Mouse (Mus musculus) retina, postnatal 7 days (tissue): ENCODE results near the gene Fam135a.

Source experiments
- DNase-seq: peaks from one replicate; pipeline ENCODE4 v3.0.0-alpha.2; 2012; ENCODE audit warnings: low read depth, low spot score

The Fam135a gene

DNA sequence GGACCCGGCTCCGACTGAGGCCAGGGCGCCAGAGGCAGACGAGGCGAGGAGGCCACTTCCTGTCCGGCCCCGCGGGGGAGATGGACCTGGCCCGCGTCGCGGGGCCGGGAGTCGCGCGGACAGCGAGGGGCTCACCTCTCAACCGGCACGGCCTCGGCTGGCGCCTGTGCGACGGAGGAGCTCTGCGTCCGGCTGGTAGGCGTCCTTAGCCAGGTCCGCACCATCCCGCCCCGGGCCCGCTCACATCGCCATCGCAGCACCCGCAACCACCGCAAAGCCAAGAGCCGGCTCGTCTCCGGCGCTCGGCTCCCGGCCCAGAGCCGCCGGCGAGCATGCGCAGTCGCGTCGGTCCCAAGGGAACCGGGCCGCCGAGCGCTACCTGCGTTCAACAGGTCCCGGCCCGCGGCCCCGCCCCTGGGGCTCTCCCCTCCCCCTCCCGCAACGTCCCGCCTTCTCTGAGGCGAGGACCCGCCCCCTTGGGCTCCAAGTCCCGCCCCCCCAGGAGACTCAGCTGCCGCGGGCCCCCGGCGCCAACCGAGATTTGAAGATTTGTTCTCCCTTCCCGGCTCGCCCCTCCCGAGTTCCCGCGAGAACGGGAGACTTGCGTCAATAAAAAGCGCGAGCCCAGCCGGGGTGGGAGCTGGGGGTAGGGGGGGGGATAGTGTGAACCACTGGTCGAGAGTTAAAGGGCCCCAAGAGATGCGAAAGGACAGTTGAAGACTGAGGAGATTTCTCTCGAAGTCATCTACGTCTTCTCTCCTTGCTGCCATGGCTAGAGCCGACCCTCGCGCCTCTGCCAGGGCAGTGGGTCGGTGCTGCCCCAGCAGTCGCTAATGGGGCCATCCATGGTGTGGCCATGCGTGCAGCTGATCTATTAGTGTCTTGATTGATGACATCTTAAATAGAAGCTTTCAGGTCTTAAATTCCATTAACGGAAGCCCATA lies at the start of gene Fam135a:
Fam135a (minus strand) TSS at position 416 of the 944 bp plus-strand sequence.
- DNase-seq, result peak; percentile 96

DNA sequence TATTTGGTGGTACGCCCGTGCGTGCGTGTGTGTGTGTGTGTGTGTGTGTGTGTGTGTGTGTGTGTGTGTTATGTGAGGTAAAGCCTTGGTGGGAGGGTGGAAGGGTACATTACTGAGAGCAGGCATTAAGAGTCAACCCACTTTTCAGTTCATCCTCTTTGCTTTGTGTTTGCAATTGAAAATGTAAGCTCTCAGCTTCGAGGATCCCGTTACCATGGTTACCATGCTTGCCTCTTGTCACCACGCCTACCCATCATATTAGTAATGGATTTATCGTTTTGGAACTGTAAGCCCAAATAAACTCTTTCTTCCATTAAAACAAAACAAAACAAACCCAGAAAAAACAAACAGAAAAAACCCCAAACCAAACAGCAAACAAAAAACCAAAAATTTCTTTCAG lies 43.4 kb upstream of the Fam135a start:
- no peak for DNase-seq

DNA sequence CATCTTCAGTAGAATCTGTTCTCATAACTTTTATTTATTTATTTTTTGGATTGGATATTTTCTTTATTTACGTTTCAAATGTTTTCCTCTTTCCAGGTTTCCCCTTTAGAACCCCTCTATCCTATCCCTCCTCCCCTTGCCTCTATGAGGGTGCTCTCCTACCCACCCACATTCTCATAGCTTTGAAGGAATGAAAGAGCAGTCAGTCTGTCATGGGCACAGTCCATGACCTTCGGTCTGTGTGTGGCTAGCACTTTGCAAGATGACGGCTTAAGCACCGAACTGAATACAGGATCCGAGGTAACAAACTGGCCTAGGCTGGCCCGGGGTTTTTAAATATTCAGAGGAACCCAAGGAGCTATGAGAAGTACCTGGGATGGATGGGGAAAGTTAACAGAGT lies 40.4 kb upstream of the Fam135a start:
- DNase-seq, result no peak

DNA sequence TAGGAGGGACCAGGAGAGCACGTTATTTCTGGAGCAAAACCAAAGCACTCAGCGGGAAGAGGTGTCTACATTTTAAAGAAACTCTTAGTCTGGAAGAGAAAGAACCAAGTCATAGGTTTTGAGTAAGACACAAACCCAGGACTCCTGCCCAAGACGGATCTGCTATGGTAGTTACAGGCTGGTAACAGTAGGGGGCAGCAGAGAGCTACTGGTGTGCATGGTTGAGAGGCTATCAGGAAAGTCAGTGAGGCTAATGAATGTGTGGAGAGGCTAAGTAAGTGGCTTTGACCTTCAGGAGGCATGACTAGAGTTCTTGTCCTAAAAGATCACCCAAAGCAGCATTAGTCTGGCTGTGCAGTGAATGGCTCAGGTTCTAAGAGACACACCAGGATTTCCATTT lies 37.0 kb upstream of the Fam135a start:
- peak; percentile 39 for DNase-seq

DNA sequence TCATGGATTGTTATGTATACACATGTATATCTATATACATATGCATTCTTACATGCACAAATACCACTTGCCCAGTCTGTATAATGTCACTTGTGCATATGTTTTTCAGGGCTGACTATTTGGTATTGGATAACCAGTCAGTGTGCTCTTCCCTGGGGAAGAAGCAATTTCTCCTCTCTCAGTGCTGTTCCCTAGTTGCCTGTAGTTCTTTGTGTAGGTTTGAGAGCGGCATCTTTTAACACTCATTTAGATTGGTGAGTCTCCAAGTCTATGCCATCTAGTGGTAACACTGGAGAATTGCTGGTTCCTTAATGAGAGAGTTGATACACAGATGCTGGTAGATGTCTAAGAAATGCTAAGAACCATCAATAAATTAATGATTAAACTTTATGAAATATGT lies 34.7 kb upstream of the Fam135a start:
- peak; percentile 29 for DNase-seq

DNA sequence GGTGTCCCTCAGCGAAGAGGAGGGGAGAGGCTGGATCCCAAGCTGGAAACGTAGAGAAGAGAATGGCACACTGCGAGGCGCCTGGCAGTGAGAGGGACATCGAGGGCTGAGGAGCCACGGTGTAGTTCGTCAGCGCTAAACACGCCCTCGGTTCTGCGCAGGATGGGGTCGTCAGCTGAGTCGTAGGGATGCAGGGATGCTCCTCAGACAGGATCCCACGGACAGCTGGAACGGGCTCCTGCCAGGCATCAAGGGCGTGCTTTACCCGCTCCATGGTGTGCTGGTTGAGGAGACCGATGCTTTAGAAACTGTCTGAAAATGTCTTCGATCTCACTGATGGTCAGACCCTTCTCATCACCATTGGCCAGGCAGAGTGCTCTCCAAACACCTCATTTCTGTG lies 33.7 kb upstream of the Fam135a start:
- DNase-seq, result no peak

DNA sequence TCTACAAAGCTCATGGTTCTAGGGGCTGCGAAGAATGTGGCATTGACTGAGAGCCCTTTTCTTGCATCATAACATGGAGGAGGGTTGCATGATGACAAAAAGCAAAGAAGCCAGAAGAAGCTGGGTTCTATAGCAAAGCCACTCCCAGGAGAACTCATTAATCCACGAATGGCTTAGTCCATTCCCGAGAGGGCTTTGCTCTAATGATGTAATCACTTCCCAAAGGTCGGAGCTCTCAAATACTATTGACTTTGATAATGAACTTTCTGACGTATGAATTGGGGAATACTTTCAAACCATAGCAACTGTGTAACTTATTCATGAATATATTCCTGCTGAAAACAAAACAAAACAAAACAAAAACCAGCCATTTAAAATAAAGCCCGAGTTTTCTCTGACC lies 27.7 kb upstream of the Fam135a start:
- no peak for DNase-seq

DNA sequence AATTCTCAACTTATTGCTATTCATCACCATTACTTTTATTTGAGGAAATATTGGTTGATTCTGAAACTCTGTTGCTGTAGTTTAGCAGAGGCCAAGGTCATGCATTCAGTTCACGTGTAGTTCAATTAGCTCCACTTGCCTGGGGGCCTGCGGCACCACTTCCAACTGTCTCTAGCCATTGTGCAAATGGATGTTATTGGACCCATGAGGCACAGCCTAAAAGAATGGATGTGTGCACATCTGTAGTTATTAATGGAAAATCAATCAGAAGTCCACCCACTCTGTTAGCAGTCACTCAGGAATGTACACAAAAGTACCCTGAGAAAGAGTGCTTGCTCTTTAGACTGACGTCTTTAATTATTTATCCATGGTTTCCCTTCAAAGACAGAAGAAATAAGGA lies 24.5 kb upstream of the Fam135a start:
- DNase-seq, result no peak

DNA sequence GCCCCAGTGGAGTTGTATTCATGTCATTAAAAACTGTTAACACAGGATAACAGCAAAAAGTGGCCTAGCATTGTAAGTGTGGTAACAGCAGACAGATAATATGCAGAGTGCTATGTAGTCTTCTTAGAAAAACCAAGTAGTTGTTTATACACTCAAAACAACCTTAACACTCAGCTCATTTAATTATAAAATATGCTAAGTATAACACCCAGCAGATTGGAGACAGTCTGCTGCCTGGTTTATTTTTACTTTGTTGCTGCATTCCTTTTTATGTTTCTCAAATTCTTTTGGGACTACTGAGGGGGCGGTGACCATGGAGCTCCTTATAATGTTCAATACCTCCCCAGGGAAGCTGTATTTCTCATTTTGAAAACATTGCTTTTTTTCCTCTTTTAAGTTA lies 22.4 kb upstream of the Fam135a start:
- DNase-seq, result no peak

DNA sequence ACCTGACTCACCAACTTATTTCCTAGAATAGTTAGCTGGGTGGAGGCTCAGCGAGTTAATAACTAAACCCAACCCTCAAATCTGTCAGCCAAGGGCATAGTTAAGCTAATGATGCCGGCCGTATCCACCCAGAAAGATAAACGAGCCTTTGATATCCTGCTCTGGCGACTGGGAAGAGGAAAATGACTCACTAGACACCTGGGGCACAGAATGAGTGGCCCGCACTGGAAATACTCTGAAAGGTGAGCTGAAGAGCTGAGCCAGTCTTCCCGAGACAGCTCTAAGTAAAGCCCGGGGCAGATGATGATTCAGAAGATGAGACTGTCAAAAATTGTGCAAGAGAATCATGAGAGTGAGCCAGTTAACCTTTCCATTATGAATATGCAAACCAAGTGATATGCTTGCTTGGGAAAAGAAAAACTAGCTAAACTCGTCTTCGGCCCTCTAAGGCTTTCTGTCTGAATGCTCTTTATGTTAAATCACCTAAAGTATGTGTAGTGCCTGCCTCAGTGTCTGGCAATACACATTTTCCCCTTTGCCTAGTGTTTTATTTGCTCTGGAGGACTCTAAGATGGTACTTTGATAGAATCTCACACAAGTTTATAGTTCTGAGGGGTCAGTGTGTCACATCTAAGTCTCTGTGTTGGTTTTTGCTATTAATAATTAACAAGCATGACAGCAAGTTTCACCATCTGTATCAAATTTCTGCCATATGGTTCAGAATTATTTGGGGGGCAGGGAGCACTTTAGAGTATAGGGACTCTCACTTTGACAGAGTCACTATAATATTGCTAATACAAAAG lies 8.0 kb upstream of the Fam135a start:
- no peak for DNase-seq

DNA sequence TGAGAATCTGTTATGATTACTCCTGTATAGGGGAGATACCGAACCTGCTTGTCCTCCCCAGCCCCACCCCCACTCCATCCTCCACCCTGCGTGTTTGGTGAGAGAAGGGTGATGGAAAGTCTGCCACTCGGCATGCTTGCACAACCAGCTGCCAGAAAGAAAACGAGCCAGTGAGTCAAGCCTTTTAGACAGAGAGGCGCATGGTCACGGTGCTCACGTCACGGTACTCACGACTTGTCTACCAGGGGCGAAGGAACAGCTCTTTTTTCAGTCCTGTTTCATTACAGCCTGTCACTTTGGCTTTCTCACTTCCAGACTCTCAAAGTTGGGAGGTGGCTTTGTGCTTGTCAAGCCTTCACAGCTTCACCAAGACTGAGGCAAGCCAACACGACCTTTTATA lies 7.2 kb upstream of the Fam135a start:
- no peak for DNase-seq

DNA sequence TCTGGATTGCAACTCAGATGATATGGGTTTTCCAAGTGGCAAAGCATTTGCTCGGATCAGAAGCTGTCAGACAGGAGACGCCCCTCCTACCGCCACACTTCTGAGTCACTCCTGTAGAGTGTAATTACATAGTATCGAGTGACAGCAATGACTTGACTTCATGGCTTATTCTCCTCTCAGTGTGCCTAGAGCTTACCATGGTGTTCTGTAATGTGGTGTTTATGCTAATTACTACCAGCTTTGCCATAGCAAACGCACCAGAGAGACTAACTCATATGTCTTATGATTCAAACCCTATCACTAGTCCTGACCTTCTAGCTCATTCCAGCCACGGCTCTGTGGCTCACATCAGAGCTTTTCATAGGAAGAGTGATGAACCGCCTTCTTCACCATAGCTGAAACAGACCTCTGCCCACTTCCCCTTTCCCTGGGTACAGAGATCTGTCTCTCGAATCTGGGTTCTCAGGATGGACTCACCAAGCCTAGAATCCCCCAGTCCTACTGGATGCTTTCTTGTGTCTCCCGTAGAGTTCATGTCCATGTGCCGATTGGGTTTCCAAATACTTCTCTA lies 2.5 kb upstream of the Fam135a start:
- no peak for DNase-seq

DNA sequence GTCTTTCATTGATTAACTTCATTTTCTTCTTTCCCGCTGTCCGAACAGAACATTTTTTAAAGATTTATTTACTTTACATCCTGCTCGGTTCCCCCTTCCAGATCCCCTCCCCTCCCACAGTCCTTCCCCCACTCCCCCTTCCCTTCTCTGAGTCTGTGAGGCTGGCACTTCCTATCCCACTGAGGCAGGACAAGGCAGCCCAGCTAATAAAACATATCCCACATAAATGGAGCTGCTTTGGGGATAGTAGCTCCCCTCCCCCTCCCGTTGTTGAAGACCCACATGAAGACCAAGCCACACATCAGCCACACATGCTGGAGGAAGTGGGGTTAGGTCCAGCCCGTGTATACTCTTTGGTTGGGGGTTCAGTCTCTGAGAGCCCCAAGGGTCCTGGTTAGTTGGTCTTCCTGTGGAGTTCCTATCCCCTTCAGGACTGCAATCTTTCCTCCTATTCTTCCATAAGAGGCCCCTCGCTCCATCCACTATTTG lies 773 bp upstream of the Fam135a start:
- no peak for DNase-seq

DNA sequence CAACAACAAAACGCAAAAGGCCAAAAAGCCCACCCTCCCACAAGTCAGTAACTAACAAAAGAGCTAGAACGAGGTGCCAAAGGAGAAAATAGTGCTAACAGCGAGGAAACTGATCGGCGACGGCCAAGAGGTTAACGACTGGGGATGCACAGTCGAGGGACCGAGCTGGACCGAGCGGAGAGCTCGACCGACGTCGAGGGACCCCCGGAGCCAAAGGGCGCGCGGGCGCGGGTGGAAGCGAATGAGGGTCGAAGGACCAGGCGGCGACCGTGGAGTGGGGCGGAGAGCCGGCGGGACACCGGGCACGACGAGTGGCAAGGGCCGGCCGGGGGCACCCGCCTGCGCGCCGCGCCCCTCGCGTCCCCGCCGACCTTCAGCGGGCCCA lies 608 bp downstream of the Fam135a start:
- DNase-seq, result no peak

DNA sequence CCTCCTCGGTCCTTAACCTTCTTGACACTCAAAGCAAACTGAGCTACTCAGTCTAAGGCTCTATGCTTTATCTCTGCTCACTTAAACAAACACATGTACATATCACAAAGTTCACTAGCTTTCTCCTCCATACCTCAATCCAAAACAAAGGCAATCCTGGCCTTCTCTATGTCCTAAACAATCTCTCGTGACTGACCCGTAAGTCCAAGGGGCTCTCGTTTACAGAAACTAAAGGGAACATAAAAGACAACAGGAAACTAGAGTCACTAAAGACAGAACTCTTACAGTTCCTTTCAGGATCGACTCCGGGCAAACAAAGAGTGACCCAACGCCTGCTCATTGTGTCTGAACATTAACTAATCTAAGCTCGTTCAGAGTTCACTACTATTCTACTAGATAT lies 2.6 kb downstream of the Fam135a start:
- DNase-seq, result no peak

DNA sequence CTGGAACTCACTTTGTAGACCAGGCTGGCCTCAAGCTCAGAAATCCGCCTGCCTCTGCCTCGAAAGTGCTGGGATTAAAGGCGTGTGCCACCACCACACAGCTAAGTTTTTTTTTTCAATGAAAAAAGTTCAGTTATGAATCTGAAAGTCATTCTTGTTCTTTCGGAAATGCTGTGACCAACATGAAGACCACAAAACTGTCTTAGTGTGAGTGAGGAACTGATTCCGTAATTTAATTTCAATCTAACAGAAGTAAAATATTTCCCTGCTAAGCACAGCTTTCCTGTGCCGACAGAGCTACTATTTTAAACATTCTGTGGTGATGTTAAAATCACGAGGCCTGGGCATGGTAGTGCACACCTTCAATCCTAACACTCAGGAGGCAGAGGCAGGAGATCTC lies 7.7 kb downstream of the Fam135a start:
- no peak for DNase-seq

DNA sequence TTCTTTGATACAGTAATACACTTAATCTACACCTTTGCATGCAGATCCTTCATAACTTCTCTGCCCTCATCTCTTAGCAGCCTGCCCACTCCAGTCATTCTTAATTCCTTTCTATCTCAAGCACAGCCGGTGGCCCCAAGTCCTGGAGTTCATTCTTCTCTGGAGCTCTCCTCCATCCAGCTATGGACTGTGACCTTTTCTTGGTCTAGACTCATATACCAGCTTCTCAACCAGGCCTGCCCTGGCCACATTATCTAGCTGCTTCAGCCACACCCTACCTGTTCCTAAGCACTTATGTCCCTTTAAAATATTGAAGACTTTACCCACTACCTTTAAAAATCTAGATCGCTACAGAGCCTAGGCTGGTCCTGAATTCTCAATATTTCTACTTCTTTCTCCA lies 9.5 kb downstream of the Fam135a start:
- no peak for DNase-seq

DNA sequence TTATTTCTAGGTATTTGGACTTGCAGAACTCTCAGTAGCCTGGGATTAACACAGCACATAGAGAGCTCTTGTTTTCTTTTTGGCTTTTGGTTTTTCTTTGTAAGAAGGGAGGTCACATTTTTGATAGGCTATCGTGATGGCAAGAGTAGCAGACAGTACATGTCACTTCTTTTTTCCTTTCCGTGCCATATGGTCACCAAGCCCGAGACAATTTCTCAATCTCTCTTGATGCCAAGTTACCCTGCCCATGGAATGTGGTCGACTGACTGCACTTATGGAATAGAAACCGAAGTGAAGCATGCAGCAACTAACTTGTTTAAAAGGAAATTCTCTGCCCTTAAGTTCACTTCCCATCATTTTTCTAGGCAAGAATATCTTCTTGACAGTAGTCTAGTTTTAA lies 10.0 kb downstream of the Fam135a start:
- no peak for DNase-seq

DNA sequence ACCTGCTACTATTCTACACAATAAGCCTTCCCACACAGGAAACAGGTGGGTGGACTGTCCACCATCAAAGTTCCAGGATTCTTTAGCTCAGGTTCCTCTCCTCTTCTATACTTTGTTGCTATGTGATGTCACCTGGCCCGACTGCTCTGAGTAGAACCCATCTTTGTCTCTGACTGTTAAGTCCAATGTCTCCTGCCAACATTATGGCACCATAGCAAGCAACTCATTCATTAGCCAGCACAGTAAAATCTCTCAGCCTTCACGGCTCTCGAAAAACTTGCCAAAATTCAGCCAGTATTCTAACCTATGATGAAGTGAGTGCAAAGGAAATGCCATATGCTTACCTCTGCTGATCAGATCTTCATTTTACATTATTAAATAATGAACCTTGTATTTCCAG lies 14.0 kb downstream of the Fam135a start:
- DNase-seq, result no peak

DNA sequence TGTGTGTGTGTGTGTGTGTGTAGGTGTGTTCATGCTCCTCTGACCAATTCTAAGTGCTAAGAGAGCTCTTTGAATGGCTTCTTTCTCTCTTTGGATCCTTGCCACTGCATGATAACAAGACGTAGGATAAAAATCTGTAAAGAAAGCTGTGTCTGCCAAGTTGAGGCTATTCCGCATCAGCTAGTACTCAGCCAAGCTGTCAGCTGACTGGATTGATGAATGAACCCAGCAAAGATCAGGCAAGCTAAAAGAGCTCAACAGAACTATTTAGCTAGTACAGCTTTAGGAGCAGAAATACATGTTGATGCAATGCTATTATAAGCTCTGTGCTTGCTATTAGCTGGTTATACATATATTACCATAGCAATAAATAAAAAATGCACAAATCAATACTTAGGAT lies 25.7 kb downstream of the Fam135a start:
- DNase-seq, result peak; percentile 23

DNA sequence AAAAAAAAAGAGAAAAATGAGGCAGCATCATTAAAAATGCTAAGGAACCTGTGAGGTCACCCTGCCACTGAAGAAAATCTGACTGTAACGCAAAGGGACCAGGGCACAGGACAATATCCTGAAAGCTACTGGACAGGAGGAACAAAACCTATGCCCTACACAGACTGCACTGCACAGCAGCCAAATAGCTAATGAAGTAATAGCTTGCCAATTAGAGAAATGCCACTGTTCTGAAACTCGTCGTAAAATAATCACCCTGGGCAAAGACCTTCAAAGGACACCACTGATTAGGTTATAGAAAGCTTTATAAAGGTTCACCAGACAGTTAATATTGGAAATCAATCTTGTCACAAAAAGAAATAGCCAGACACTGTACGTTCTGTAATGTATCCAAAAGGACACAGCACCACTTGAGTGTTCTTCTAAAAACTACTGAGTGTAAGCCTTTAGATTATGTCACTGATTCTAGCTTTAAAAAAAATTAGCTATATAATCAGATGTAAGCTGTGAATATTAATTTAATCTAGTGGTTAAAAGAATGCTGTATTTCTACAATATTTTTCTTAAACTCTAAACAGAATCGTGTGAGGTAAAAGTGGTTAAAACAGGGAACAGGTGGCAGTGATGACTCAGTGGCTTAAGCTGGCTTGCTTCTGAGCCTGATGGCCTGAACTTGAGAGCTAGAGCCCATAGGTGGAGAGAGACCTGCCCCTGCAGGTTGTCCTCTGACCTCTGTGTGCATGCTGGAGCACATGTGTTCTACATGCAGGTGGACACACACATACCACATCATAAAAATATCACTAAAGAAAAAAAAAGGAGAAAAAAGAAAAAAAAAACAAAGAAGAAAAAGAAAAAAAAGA lies 26.5 kb downstream of the Fam135a start:
- DNase-seq, result no peak
